Comparison of ENCODE assay signal across 14 mouse cellular contexts in genomic region chr7:113623962-113624361, GRCm38 (mm10).
"Had no signal": no experiment of that assay in that cellular context is flagged by ENCODE, and none has a peak within 500 bp of the region (broad histone marks: within the 10 kb centered on the region; RNA-seq: fewer than 3 reads in every experiment).

No protein-coding gene starts in this region.

- H3K4me3 ChIP-seq: neural tube, embryonic 15.5 days; stomach, embryonic 15.5 days had no signal

- H3K4me2 ChIP-seq: neural tube, embryonic 15.5 days; stomach, embryonic 15.5 days had no signal

- DNase-seq: right cerebral cortex, adult 18-20 months; right cerebral cortex, postnatal 14 days; right cerebral cortex, postnatal 25 days; right cerebral cortex, postnatal 4 days; spleen, adult 18-20 months; thymus, adult 18-20 months; thymus, adult 2 months; thymus, postnatal 14 days; thymus, postnatal 25 days; thymus, postnatal 36 days; thymus, postnatal 4 days had no signal

- H3K4me1 ChIP-seq: stomach, embryonic 15.5 days had no signal

- H3K27ac ChIP-seq: neural tube, embryonic 15.5 days; stomach, embryonic 15.5 days; stomach, postnatal 0 days had no signal

- H3K9ac ChIP-seq: neural tube, embryonic 15.5 days; stomach, embryonic 15.5 days had no signal

- H3K9me3 ChIP-seq: neural tube, embryonic 15.5 days; stomach, embryonic 15.5 days had no signal

- H3K27me3 ChIP-seq: neural tube, embryonic 15.5 days; stomach, embryonic 15.5 days had no signal

- H3K36me3 ChIP-seq: neural tube, embryonic 15.5 days; stomach, embryonic 15.5 days had no signal
